In genomic region chr6:5297321-5298091, GRCm38 (mm10) we compare ENCODE assay signal across 8 mouse cellular contexts. TPM values are rescaled to one million over a fixed set of nuclear protein-coding genes. Genes with fewer than 3 reads are reported as not detected.
DNase-seq lines count a peak whose midpoint lies in the region; ATAC-seq and TF ChIP-seq lines count a peak whose summit lies in the region.

No protein-coding gene starts in this region.

- H3K27me3 ChIP-seq in forebrain, postnatal 0 days (ENCODE audit: insufficient read depth, low read length) = no peaks in the 10 kb centered on the region; the same call in 1 of the 2 replicates
- H3K27me3 ChIP-seq in hindbrain, embryonic 14.5 days (ENCODE audit: control insufficient read depth, insufficient read depth, low read length) = peaks cover 7% of the 10 kb centered on the region; the same call in 1 of the 2 replicates
- no peaks in the 10 kb centered on the region for H3K27me3 ChIP-seq in limb, embryonic 15.5 days
- no peaks in the 10 kb centered on the region for H3K27me3 ChIP-seq in midbrain, embryonic 16.5 days (ENCODE audit: control insufficient read depth, insufficient read depth, low read depth, low read length)
- H3K27me3 ChIP-seq in splenic B cell, adult 2 months (ENCODE audit: control insufficient read depth, insufficient read depth, low read length, poor library complexity, severe bottlenecking) = no peaks in the 10 kb centered on the region

- TF ChIP-seq CTCF in forebrain, postnatal 0 days (IDR thresholded peaks at IDR 0.05; ENCODE audit: low read depth) = no peak

- H3K36me3 ChIP-seq in forebrain, postnatal 0 days (ENCODE audit: insufficient read depth) = no peaks in the 10 kb centered on the region
- H3K36me3 ChIP-seq in hindbrain, embryonic 14.5 days (replicated peaks; ENCODE audit: control insufficient read depth, insufficient read depth) = no peaks in the 10 kb centered on the region
- H3K36me3 ChIP-seq in limb, embryonic 15.5 days = no peaks in the 10 kb centered on the region
- no peaks in the 10 kb centered on the region for H3K36me3 ChIP-seq in midbrain, embryonic 16.5 days (ENCODE audit: control insufficient read depth, insufficient read depth, low read length)
- no peaks in the 10 kb centered on the region; the same call in 1 of the 2 replicates for H3K36me3 ChIP-seq in splenic B cell, adult 2 months (ENCODE audit: control insufficient read depth, insufficient read depth, low read length, poor library complexity, severe bottlenecking)

- DNase-seq in cerebellum, postnatal 10 days = peak; percentile 37 to 41
- DNase-seq in cerebellum, postnatal 36 days = no peak
- DNase-seq in brain, adult 2 months (ENCODE audit: low read depth, low spot score) = peak; percentile 52
- DNase-seq in forebrain, postnatal 0 days = peak; percentile 49
- peak; percentile 38 for DNase-seq in hindbrain, embryonic 14.5 days (ENCODE audit: low spot score)
- DNase-seq in splenic B cell, adult 2 months (ENCODE audit: low read depth, low spot score) = peak; percentile 75

- H3K4me2 ChIP-seq in forebrain, postnatal 0 days (ENCODE audit: low read depth) = peak overlapping the region; percentile 98
- H3K4me2 ChIP-seq in hindbrain, embryonic 14.5 days (replicated peaks) = peak overlapping the region; percentile 98
- H3K4me2 ChIP-seq in limb, embryonic 15.5 days = peak overlapping the region; percentile 65
- H3K4me2 ChIP-seq in midbrain, embryonic 16.5 days (ENCODE audit: low read length) = peak overlapping the region; percentile 99

- H3K27ac ChIP-seq in forebrain, postnatal 0 days (ENCODE audit: low read depth, low read length) = peak overlapping the region; percentile 62; the same call in 1 of the 2 replicates
- peak overlapping the region; percentile 77 for H3K27ac ChIP-seq in hindbrain, embryonic 14.5 days
- H3K27ac ChIP-seq in limb, embryonic 15.5 days = peak overlapping the region; percentile 91
- peak overlapping the region; percentile 34; the same call in 1 of the 2 replicates for H3K27ac ChIP-seq in midbrain, embryonic 16.5 days (ENCODE audit: low read length)

- H3K4me1 ChIP-seq in forebrain, postnatal 0 days (ENCODE audit: insufficient read depth) = no peaks in the 10 kb centered on the region
- H3K4me1 ChIP-seq in hindbrain, embryonic 14.5 days (replicated peaks; ENCODE audit: control insufficient read depth, insufficient read depth, low read length) = no peaks in the 10 kb centered on the region; the same call in 1 of the 2 replicates
- H3K4me1 ChIP-seq in limb, embryonic 15.5 days = peaks cover 9% of the 10 kb centered on the region; the same call in 1 of the 2 replicates
- peaks cover 6% of the 10 kb centered on the region for H3K4me1 ChIP-seq in midbrain, embryonic 16.5 days (ENCODE audit: control insufficient read depth, insufficient read depth, low read length)

- H3K4me3 ChIP-seq in forebrain, postnatal 0 days (ENCODE audit: low read depth, low read length) = peak overlapping the region; percentile 58
- peak overlapping the region; percentile 58 for H3K4me3 ChIP-seq in hindbrain, embryonic 14.5 days (replicated peaks; ENCODE audit: low read length)
- peak overlapping the region; percentile 70 for H3K4me3 ChIP-seq in limb, embryonic 15.5 days
- H3K4me3 ChIP-seq in midbrain, embryonic 16.5 days (ENCODE audit: low read depth, low read length) = peak overlapping the region; percentile 63

- H3K9ac ChIP-seq in forebrain, postnatal 0 days = peak overlapping the region; percentile 41
- H3K9ac ChIP-seq in hindbrain, embryonic 14.5 days = peak overlapping the region; percentile 63
- peak overlapping the region; percentile 76 for H3K9ac ChIP-seq in limb, embryonic 15.5 days
- H3K9ac ChIP-seq in midbrain, embryonic 16.5 days (ENCODE audit: low read depth, low read length) = peak overlapping the region; percentile 66

- ATAC-seq in forebrain, postnatal 0 days = peak; percentile 82
- peak; percentile 41; the same call in 1 of the 2 replicates for ATAC-seq in hindbrain, embryonic 14.5 days (ENCODE audit: low FRiP score)
- ATAC-seq in limb, embryonic 15.5 days (ENCODE audit: insufficient number of reproducible peaks, low FRiP score, low TSS enrichment, low read depth) = peak; percentile 66; the same call in 1 of the 2 replicates
- peak; percentile 71 for ATAC-seq in midbrain, embryonic 16.5 days

- no peaks in the 10 kb centered on the region for H3K9me3 ChIP-seq in forebrain, postnatal 0 days (ENCODE audit: low read length)
- no peaks in the 10 kb centered on the region for H3K9me3 ChIP-seq in hindbrain, embryonic 14.5 days (ENCODE audit: control insufficient read depth, low read length)
- H3K9me3 ChIP-seq in limb, embryonic 15.5 days = no peaks in the 10 kb centered on the region
- H3K9me3 ChIP-seq in midbrain, embryonic 16.5 days (replicated peaks; ENCODE audit: control insufficient read depth, low read length, poor library complexity, severe bottlenecking) = no peaks in the 10 kb centered on the region

- WGBS in forebrain, postnatal 0 days = 3% methylated on average over 24 of the region's 25 CpGs
- 3% methylated on average over 24 of the region's 25 CpGs for WGBS in hindbrain, embryonic 14.5 days
- whole genome bisulfite sequencing in limb, embryonic 15.5 days = 2% methylated on average over 25 of the region's 25 CpGs
- 4% methylated on average over 23 of the region's 25 CpGs for WGBS in midbrain, embryonic 16.5 days

RNA-seq across cellular contexts. Expression of gene Pon2, which starts 0.7 kb away (rescaled TPM):
- total RNA-seq in forebrain, postnatal 0 days (2014; rRNA removed) = 14.7 and 16.8 TPM in 2 replicates
- polyA plus RNA-seq in forebrain, postnatal 0 days (2015; fragmentation: Nextera tagmentation; extraction: Ambion mirVana) = 12.8 and 29.1 TPM in 2 replicates
- 27.6 and 31.5 TPM in 2 replicates for polyA plus RNA-seq in hindbrain, embryonic 14.5 days (2014; fragmentation: Nextera tagmentation; extraction: Ambion mirVana)
- 57.7 and 58.2 TPM in 2 replicates for polyA plus RNA-seq in limb, embryonic 15.5 days (2015; fragmentation: Nextera tagmentation; extraction: Ambion mirVana)
- polyA plus RNA-seq in midbrain, embryonic 16.5 days (2015; fragmentation: Nextera tagmentation; extraction: Ambion mirVana) = 25.7 and 27.7 TPM in 2 replicates

RNA-seq across cellular contexts. Expression of gene Pon3, which starts 41.4 kb away (rescaled TPM):
- 1.5 and 3.9 TPM in 2 replicates for total RNA-seq in forebrain, postnatal 0 days (2014; rRNA removed)
- polyA plus RNA-seq in forebrain, postnatal 0 days (2015; fragmentation: Nextera tagmentation; extraction: Ambion mirVana) = 3.0 and 4.7 TPM in 2 replicates
- polyA plus RNA-seq in hindbrain, embryonic 14.5 days (2014; fragmentation: Nextera tagmentation; extraction: Ambion mirVana) = 5.3 and 8.5 TPM in 2 replicates
- 10.1 and 11.8 TPM in 2 replicates for polyA plus RNA-seq in limb, embryonic 15.5 days (2015; fragmentation: Nextera tagmentation; extraction: Ambion mirVana)
- 3.6 and 4.0 TPM in 2 replicates for polyA plus RNA-seq in midbrain, embryonic 16.5 days (2015; fragmentation: Nextera tagmentation; extraction: Ambion mirVana)

Comparison
In these comparisons a context has a peak if more than half of its experiments do, and no peak if none do; other contexts are left out.
1. DNase-seq: peak in cerebellum, postnatal 10 days (2 of 2), brain, adult 2 months (single experiment), forebrain, postnatal 0 days (single experiment), hindbrain, embryonic 14.5 days (single experiment) and splenic B cell, adult 2 months (single experiment); none in cerebellum, postnatal 36 days (0 of 2).
2. H3K27ac ChIP-seq: peak in every context shown above with its lines; median percentile 91 in limb, embryonic 15.5 days; 77 in hindbrain, embryonic 14.5 days; 62 in forebrain, postnatal 0 days; 34 in midbrain, embryonic 16.5 days.
3. Peak in every context shown above with its lines, with median percentiles within 50 percentile points of each other: ATAC-seq, H3K4me2 ChIP-seq, H3K4me3 ChIP-seq and H3K9ac ChIP-seq.